Mouse (Mus musculus): ENCODE data around the gene Anks1b. TPM values are rescaled to one million over a fixed set of nuclear protein-coding genes. Genes with fewer than 3 reads are reported as not detected.

Anks1b gene
- polyA plus RNA-seq, 1 experiment from 2014 or later = 1.9 TPM

DNA sequence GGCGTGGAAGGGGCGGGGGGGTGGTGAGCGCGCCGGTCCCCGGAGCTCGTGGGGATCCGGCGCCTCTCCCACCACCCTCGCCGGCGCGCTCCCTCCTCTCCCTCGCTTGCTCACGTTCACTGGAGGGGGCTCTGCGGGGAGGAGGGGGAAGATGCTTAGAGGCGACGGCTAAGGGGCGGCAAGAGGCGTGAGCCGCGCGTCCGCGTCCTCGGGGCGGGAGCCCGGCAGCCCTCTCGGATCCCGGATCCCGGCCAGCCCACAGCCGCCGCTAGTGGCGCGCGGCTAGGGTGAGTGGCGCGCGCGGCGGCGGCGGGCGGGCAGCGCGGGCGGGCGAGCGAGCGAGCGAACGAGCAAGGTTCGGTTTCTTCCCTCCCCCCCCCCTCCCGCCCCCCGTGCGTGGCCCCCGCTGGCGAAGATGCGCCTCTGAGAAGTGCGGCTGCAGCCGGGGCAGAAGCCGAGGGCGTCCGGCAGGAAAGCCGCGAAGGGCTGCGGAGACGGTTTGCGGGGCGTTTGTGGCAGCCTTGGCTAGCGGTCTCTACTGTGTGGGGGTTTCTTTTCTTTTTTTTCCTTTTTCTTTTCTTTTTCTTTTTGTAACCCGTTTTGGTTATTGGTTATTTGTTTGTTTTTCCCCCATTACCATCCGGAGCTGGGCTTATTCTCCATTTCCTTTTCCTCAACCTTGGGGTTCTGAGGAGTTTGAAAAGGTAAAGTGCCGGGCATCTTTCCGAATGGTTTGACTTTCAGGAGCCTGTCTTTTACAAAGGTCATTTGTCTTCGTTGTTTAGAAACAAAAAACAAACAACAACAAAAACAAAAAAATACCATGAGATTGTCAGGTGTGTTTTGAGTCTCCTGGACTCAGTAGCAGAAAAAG, 956.3 kb downstream of the Anks1b start:
- WGBS = under 1% methylated on average over 55 of the region's 76 CpGs
- TF ChIP-seq CTCF (IDR thresholded peaks at IDR 0.05; ENCODE audit: low read depth) = no peak
- peaks cover 58% of the 10 kb centered on the region for H3K27me3 ChIP-seq (replicated peaks; ENCODE audit: control insufficient read depth, insufficient read depth, low read length)
- H3K9ac ChIP-seq (ENCODE audit: low read depth, low read length) = no peak overlapping the region
- H3K4me2 ChIP-seq (replicated peaks; ENCODE audit: low read depth) = peak overlapping the region; percentile 69
- no peaks in the 10 kb centered on the region for H3K4me1 ChIP-seq (replicated peaks; ENCODE audit: control insufficient read depth, insufficient read depth, low read length)
- H3K4me3 ChIP-seq (ENCODE audit: low read depth, low read length) = peak overlapping the region; percentile 42
- no peak for ATAC-seq
- H3K9me3 ChIP-seq (ENCODE audit: control insufficient read depth) = no peaks in the 10 kb centered on the region
- no peak overlapping the region for H3K27ac ChIP-seq (ENCODE audit: low read depth, low read length)
- no peaks in the 10 kb centered on the region for H3K36me3 ChIP-seq (ENCODE audit: control insufficient read depth, insufficient read depth)

DNA sequence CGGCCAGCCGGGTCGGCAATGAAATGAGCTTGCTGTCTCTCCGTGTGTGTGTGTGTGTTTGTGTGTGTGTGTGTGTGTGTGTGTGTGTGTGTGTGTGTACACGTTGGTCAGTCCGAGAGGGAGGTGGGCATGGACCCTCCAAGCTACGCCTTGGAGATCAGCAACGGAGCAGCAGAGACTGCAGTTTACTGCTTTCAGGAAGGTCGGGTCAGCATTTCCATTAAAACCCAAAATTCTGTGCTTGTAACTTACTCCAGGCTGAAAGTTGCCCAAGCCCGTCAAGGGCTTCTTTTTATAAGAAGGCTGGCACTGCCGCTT, 956.9 kb downstream of the Anks1b start:
- Histone ChIP-seq H3K4me3 (ENCODE audit: low read depth, low read length) (no peak overlapping the region), H3K36me3 (ENCODE audit: control insufficient read depth, insufficient read depth) (no peaks in the 10 kb centered on the region), H3K9me3 (ENCODE audit: control insufficient read depth) (no peaks in the 10 kb centered on the region), H3K27ac (ENCODE audit: low read depth, low read length) (no peak overlapping the region), H3K4me1 (replicated peaks; ENCODE audit: control insufficient read depth, insufficient read depth, low read length) (no peaks in the 10 kb centered on the region), H3K4me2 (replicated peaks; ENCODE audit: low read depth) (no peak overlapping the region), H3K9ac (ENCODE audit: low read depth, low read length) (no peak overlapping the region), H3K27me3 (replicated peaks; ENCODE audit: control insufficient read depth, insufficient read depth, low read length) (peaks cover 58% of the 10 kb centered on the region)
- no peak for TF ChIP-seq CTCF (IDR thresholded peaks at IDR 0.05; ENCODE audit: low read depth)
- WGBS = 3% methylated on average over 11 of the region's 11 CpGs
- ATAC-seq = no peak

GRCm38 (mm10) chr10:90830591-90831287, 957.4 kb downstream of the Anks1b start:
- no peak overlapping the region for H3K9ac ChIP-seq (ENCODE audit: low read depth, low read length)
- H3K27me3 ChIP-seq (replicated peaks; ENCODE audit: control insufficient read depth, insufficient read depth, low read length) = peaks cover 58% of the 10 kb centered on the region
- WGBS = 6% methylated on average over 21 of the region's 21 CpGs
- no peaks in the 10 kb centered on the region for H3K4me1 ChIP-seq (replicated peaks; ENCODE audit: control insufficient read depth, insufficient read depth, low read length)
- no peaks in the 10 kb centered on the region for H3K36me3 ChIP-seq (ENCODE audit: control insufficient read depth, insufficient read depth)
- no peak overlapping the region for H3K4me2 ChIP-seq (replicated peaks; ENCODE audit: low read depth)
- no peak overlapping the region for H3K4me3 ChIP-seq (ENCODE audit: low read depth, low read length)
- H3K27ac ChIP-seq (ENCODE audit: low read depth, low read length) = no peak overlapping the region
- no peaks in the 10 kb centered on the region for H3K9me3 ChIP-seq (ENCODE audit: control insufficient read depth)
- TF ChIP-seq CTCF (IDR thresholded peaks at IDR 0.05; ENCODE audit: low read depth) = no peak
- no peak for ATAC-seq

DNA sequence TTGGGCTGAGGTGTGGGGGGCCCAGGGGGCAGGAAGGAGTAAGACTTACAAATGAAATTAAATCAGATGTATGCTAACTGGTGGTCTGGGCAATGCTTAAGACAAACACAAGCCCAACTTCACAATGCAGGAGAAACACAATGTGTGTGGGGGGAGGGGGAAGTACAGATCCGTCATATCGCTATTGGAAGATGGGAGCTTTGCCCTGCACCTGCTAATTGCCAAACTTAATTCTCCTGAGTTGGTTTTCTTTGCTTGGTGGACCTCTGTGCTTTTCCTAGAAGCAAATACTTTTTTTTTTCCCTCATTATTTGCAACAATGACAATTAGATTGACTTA, 957.9 kb downstream of the Anks1b start:
- WGBS = 5% methylated on average over 2 of the region's 2 CpGs
- Histone ChIP-seq H3K36me3 (ENCODE audit: control insufficient read depth, insufficient read depth) (no peaks in the 10 kb centered on the region), H3K4me2 (replicated peaks; ENCODE audit: low read depth) (no peak overlapping the region), H3K4me3 (ENCODE audit: low read depth, low read length) (no peak overlapping the region), H3K4me1 (replicated peaks; ENCODE audit: control insufficient read depth, insufficient read depth, low read length) (no peaks in the 10 kb centered on the region), H3K9ac (ENCODE audit: low read depth, low read length) (no peak overlapping the region), H3K9me3 (ENCODE audit: control insufficient read depth) (no peaks in the 10 kb centered on the region), H3K27ac (ENCODE audit: low read depth, low read length) (no peak overlapping the region), H3K27me3 (replicated peaks; ENCODE audit: control insufficient read depth, insufficient read depth, low read length) (peaks cover 58% of the 10 kb centered on the region)
- no peak for TF ChIP-seq CTCF (IDR thresholded peaks at IDR 0.05; ENCODE audit: low read depth)
- ATAC-seq = no peak

DNA sequence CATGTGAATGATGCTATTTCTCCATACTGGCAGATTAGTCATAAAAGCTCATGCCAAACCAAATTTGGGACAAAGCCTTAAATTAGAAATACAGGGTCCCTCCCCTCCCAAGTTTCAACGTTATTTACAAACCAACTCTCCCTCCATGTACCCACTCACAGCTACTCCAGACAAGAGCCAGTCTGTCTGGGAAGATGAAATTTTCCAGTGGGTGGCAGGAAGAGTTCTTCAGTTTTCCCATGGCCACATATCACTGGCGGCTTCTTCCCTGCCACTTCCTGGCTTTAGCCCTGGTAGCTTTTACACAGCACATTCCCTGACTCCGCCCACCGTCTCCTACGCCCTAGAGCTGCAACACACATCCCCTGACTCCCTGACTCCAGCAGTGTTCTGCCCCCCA, 961.0 kb downstream of the Anks1b start:
- no peaks in the 10 kb centered on the region for H3K4me1 ChIP-seq (replicated peaks; ENCODE audit: control insufficient read depth, insufficient read depth, low read length)
- no peaks in the 10 kb centered on the region for H3K9me3 ChIP-seq (ENCODE audit: control insufficient read depth)
- TF ChIP-seq CTCF (IDR thresholded peaks at IDR 0.05; ENCODE audit: low read depth) = no peak
- H3K4me3 ChIP-seq (ENCODE audit: low read depth, low read length) = no peak overlapping the region
- no peak overlapping the region for H3K9ac ChIP-seq (ENCODE audit: low read depth, low read length)
- peaks cover 30% of the 10 kb centered on the region for H3K27me3 ChIP-seq (replicated peaks; ENCODE audit: control insufficient read depth, insufficient read depth, low read length)
- no peak overlapping the region for H3K27ac ChIP-seq (ENCODE audit: low read depth, low read length)
- no peak overlapping the region for H3K4me2 ChIP-seq (replicated peaks; ENCODE audit: low read depth)
- ATAC-seq = no peak
- 42% methylated on average over 5 of the region's 5 CpGs for WGBS
- H3K36me3 ChIP-seq (ENCODE audit: control insufficient read depth, insufficient read depth) = no peaks in the 10 kb centered on the region

DNA sequence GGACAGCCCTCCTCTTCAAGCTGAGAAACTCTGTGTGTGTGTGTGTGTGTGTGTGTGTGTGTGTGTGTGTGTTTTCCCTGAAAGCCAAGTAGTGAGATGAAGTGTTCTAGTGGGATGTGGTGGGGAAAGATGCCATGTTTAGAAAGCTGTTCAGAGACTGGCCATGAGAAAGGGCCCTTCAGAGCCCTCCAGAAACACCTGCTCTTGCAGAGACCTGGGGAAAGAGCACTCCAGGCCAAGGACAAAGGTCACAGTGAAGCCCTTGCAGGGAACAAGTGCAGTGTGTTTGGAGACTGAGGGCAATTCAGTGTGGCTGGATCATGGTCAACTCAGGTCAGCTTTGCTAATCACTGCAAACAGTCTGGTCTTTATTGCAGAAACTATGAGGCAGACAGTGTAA, 961.9 kb downstream of the Anks1b start:
- no peak for ATAC-seq
- no peaks in the 10 kb centered on the region for H3K9me3 ChIP-seq (ENCODE audit: control insufficient read depth)
- H3K27ac ChIP-seq (ENCODE audit: low read depth, low read length) = no peak overlapping the region
- TF ChIP-seq CTCF (IDR thresholded peaks at IDR 0.05; ENCODE audit: low read depth) = no peak
- no peak overlapping the region for H3K4me2 ChIP-seq (replicated peaks; ENCODE audit: low read depth)
- H3K36me3 ChIP-seq (ENCODE audit: control insufficient read depth, insufficient read depth) = no peaks in the 10 kb centered on the region
- peaks cover 21% of the 10 kb centered on the region for H3K27me3 ChIP-seq (replicated peaks; ENCODE audit: control insufficient read depth, insufficient read depth, low read length)
- H3K4me3 ChIP-seq (ENCODE audit: low read depth, low read length) = no peak overlapping the region
- H3K4me1 ChIP-seq (replicated peaks; ENCODE audit: control insufficient read depth, insufficient read depth, low read length) = 0 out of 2 replicates have a peak, but pooled peaks cover 2% of the 10 kb centered on the region
- no peak overlapping the region for H3K9ac ChIP-seq (ENCODE audit: low read depth, low read length)

Data from intestine, postnatal 0 days (tissue).